Mouse (Mus musculus) forebrain, embryonic 11.5 days (tissue): Measurements from ENCODE around the gene Dnajc3. TPM values are rescaled to one million over a fixed set of nuclear protein-coding genes. Genes with fewer than 3 reads are reported as not detected.

Source experiments
- ATAC-seq: fragments of 200-750 bp; cut with Nextera tagmentation; replicated peaks from 2 replicates; pipeline ENCODE4 v1.8.0; 2017; ENCODE audit warnings: moderate TSS enrichment; ENCODE audit not compliant: low FRiP score
- DNase-seq: peaks from one replicate; pipeline ENCODE4 v3.0.0-alpha.2; 2017; ENCODE audit warnings: low spot score
- H3K27ac ChIP-seq: fragments of 300-500 bp; sonication (generic); 2 replicates; pipeline ENCODE4 v1.5.1; 2014; ENCODE audit warnings: low read depth, low read length
- H3K27me3 ChIP-seq: fragments of 300-500 bp; sonication (generic); 2 replicates; pipeline ENCODE4 v1.6.1; 2014; ENCODE audit warnings: mild to moderate bottlenecking, low read length, mixed read lengths; ENCODE audit not compliant: control insufficient read depth, insufficient read depth
- H3K36me3 ChIP-seq: fragments of 300-500 bp; sonication (generic); 2 replicates; pipeline ENCODE4 v1.6.1; 2014; ENCODE audit warnings: mild to moderate bottlenecking, low read length, moderate library complexity, mixed read lengths; ENCODE audit not compliant: control insufficient read depth, insufficient read depth
- H3K4me1 ChIP-seq: fragments of 300-500 bp; sonication (generic); replicated peaks from 2 replicates; pipeline ENCODE4 v1.6.1; 2014; ENCODE audit warnings: low read length, mixed read lengths; ENCODE audit not compliant: control insufficient read depth, insufficient read depth
- H3K4me2 ChIP-seq: fragments of 300-500 bp; sonication (generic); 2 replicates; pipeline ENCODE4 v1.6.1; 2014; ENCODE audit warnings: low read depth, mild to moderate bottlenecking, low read length, moderate library complexity, mixed read lengths; ENCODE audit not compliant: severe bottlenecking
- H3K4me3 ChIP-seq: fragments of 300-500 bp; sonication (generic); 2 replicates; pipeline ENCODE4 v1.5.1; 2014; ENCODE audit warnings: low read depth, low read length
- H3K9ac ChIP-seq: fragments of 300-500 bp; sonication (generic); 2 replicates; pipeline ENCODE4 v1.6.1; 2014; ENCODE audit warnings: low read length
- H3K9me3 ChIP-seq: fragments of 300-500 bp; sonication (generic); 2 replicates; pipeline ENCODE4 v1.6.1; 2016; ENCODE audit warnings: low read length, mixed read lengths; ENCODE audit not compliant: control insufficient read depth
- WGBS: fragments of 180-500 bp; shearing (Covaris S2); extraction: QIAGEN DNeasy Blood & Tissue Kit; methylation state at CpG from one replicate; pipeline ENCODE4 v1.1.7; 2014; 5-methylcytosine and 5-hydroxymethylcytosine counted together
- polyA plus RNA-seq: library from polyadenylated mRNA; unstranded; fragments of >200 nt; fragmentation: Nextera tagmentation; extraction: Ambion mirVana; gene quantifications from 2 replicates; pipeline ENCODE4 v1.2.1, GENCODE M21; 2014

Dnajc3 gene
- polyA plus RNA-seq, 1 experiment from 2014 or later = 27.8 TPM

DNA sequence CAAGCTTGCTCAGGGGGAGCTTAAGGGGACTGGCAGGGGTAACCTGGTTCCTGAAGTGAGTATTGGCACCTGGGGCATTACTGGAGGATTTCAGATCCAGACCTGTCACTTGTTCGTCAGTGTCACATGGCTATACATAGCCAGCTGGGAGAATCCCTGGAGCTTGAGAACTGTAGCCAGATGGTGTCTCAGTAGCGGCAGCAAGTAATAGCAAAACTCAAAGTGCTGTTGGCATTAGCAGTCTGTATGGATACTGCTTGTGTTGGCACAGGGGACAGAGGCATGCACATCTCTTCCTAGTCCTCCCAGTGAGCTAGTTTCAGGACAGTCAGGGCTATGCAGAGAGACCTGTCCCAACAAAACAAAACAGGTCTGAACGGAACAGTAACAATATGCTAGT is 20.2 kb downstream of the Dnajc3 start:
- Histone ChIP-seq H3K36me3 (no peaks in the 10 kb centered on the region; the same call in 1 of the 2 replicates), H3K4me3 (no peak overlapping the region), H3K27me3 (no peaks in the 10 kb centered on the region), H3K9ac (no peak overlapping the region), H3K9me3 (no peaks in the 10 kb centered on the region), H3K4me2 (no peak overlapping the region), H3K27ac (no peak overlapping the region), H3K4me1 (no peaks in the 10 kb centered on the region)
- DNase-seq (no peak), ATAC-seq (no peak)
- 96% methylated on average over 3 of the region's 3 CpGs for WGBS

- Histone ChIP-seq H3K4me1 (no peaks in the 10 kb centered on the region), H3K9me3 (no peaks in the 10 kb centered on the region), H3K27me3 (no peaks in the 10 kb centered on the region), H3K4me3 (no peak overlapping the region), H3K36me3 (no peaks in the 10 kb centered on the region; the same call in 1 of the 2 replicates), H3K4me2 (no peak overlapping the region), H3K9ac (no peak overlapping the region), H3K27ac (no peak overlapping the region)
- ATAC-seq (no peak), DNase-seq (no peak)
- WGBS = 87% methylated on average over 4 of the region's 4 CpGs
These were observed 27.7 kb downstream of the Dnajc3 start for GRCm38 (mm10) chr14:118965356-118966000.

- H3K9ac ChIP-seq = no peak overlapping the region
- H3K4me3 ChIP-seq = no peak overlapping the region
- H3K27ac ChIP-seq = no peak overlapping the region
- no peaks in the 10 kb centered on the region for H3K9me3 ChIP-seq
- H3K27me3 ChIP-seq = no peaks in the 10 kb centered on the region
- ATAC-seq = no peak
- WGBS = 89% methylated on average over 7 of the region's 7 CpGs
- H3K4me2 ChIP-seq = no peak overlapping the region
- no peak for DNase-seq
- H3K36me3 ChIP-seq = no peaks in the 10 kb centered on the region; the same call in 1 of the 2 replicates
- no peaks in the 10 kb centered on the region for H3K4me1 ChIP-seq
These were observed 29.9 kb downstream of the Dnajc3 start for GRCm38 (mm10) chr14:118967646-118968045.

DNA sequence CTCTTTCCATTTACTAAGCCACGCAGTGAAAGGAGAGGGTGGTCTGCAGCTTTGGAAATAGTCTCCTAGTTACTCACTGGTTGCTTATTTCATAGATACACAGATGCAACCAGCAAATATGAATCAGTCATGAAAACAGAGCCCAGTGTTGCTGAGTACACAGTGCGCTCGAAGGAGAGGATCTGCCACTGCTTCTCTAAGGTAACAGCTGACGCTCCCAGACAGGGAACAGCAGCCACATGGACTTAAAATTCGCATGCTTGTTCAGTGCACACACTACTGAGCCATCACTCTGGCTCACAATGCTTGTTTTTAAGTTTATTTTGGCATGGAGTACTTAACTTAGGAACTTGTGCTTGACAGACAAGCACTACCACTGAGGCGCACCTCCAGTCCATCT is 34.5 kb downstream of the Dnajc3 start:
- no peaks in the 10 kb centered on the region for H3K9me3 ChIP-seq
- no peak overlapping the region for H3K9ac ChIP-seq
- no peaks in the 10 kb centered on the region for H3K36me3 ChIP-seq
- no peak for ATAC-seq
- no peak overlapping the region for H3K4me2 ChIP-seq
- H3K4me3 ChIP-seq = no peak overlapping the region
- H3K27ac ChIP-seq = no peak overlapping the region
- WGBS = 90% methylated on average over 6 of the region's 6 CpGs
- no peaks in the 10 kb centered on the region for H3K4me1 ChIP-seq
- H3K27me3 ChIP-seq = no peaks in the 10 kb centered on the region
- no peak for DNase-seq

DNA sequence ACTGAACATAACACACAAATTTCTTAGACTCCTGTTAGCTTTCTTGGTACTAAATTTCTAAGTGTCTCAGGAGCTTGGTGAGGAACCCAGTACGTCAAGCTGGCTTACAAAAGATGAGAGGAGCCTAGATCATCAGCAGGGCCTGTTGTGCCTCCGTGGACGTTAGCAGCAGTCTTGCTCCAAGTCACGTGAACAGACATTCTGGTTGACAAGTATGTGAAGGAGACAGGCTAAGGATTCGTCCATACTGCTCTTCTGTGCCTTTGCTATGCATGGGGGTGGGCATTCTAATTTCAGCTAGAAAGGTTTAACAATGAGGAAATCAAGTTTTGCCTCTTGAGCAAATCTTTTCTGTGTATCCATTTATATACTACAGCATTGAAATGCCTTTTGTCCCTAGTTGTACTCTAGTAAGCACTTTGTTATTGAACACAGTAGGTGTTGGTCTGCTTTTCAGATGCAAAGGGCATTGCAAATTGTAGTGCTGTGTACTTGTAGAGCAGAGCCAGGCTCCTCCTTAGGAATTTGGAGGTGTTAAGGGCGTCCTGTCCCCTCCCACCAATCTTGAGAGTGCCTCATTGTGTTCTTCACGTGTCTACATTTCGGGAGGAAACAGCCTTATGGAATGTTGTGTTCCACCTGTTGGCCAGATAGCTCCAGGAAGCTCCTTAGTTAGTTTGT is 39.5 kb downstream of the Dnajc3 start:
- Histone ChIP-seq H3K9ac (no peak overlapping the region), H3K36me3 (peaks cover 2% of the 10 kb centered on the region; the same call in 1 of the 2 replicates), H3K27ac (no peak overlapping the region), H3K4me1 (no peaks in the 10 kb centered on the region), H3K27me3 (no peaks in the 10 kb centered on the region), H3K4me2 (no peak overlapping the region), H3K4me3 (no peak overlapping the region), H3K9me3 (no peaks in the 10 kb centered on the region)
- DNase-seq = no peak
- 70% methylated on average over 8 of the region's 8 CpGs for WGBS
- no peak for ATAC-seq

GRCm38 (mm10) chr14:118979571-118980325 is 42.0 kb downstream of the Dnajc3 start:
- ATAC-seq = no peak
- no peaks in the 10 kb centered on the region for H3K27me3 ChIP-seq
- H3K36me3 ChIP-seq = peaks cover 2% of the 10 kb centered on the region; the same call in 1 of the 2 replicates

GRCm38 (mm10) chr14:118980358-118980757 is 42.6 kb downstream of the Dnajc3 start:
- Histone ChIP-seq H3K4me1 (no peaks in the 10 kb centered on the region), H3K4me2 (no peak overlapping the region), H3K9me3 (no peaks in the 10 kb centered on the region), H3K36me3 (peaks cover 2% of the 10 kb centered on the region; the same call in 1 of the 2 replicates), H3K27me3 (no peaks in the 10 kb centered on the region), H3K4me3 (no peak overlapping the region), H3K9ac (no peak overlapping the region), H3K27ac (no peak overlapping the region)
- ATAC-seq (no peak), DNase-seq (no peak)
- 86% methylated on average over 5 of the region's 5 CpGs for WGBS

More at GRCm38 (mm10) chr14:118979571-118980325, 42.0 kb downstream of the Dnajc3 start:
- Histone ChIP-seq H3K9ac (no peak overlapping the region), H3K4me3 (no peak overlapping the region), H3K4me1 (no peaks in the 10 kb centered on the region), H3K9me3 (no peaks in the 10 kb centered on the region), H3K4me2 (no peak overlapping the region), H3K27ac (no peak overlapping the region)
- no peak for DNase-seq
- WGBS = 78% methylated on average over 7 of the region's 7 CpGs

DNA sequence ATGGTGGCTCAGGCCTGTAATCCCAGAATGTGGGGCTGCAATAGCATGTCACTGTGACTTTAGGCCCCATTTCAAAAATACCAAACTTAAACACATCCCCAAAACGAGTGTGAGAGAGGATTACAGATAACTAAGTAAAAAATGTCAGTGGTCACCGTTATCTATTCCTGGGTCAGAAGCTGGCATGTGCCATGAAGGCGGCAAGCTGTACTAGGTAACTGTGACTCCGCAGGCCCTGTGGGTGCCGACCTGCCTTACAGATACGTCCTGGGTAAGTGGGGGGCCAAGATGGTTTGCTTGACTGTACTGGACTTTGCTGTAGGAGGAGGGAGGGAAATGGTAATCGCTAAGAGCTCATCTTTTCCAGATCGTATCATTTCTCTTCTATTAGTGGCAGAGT is 43.1 kb downstream of the Dnajc3 start:
- Histone ChIP-seq H3K9ac (no peak overlapping the region), H3K4me1 (no peaks in the 10 kb centered on the region), H3K9me3 (no peaks in the 10 kb centered on the region), H3K4me2 (no peak overlapping the region), H3K27ac (no peak overlapping the region), H3K36me3 (peaks cover 2% of the 10 kb centered on the region; the same call in 1 of the 2 replicates), H3K4me3 (no peak overlapping the region), H3K27me3 (no peaks in the 10 kb centered on the region)
- 95% methylated on average over 8 of the region's 8 CpGs for WGBS
- no peak for DNase-seq
- ATAC-seq = no peak
